Comparison of ENCODE assay signal across 15 mouse cellular contexts in genomic region chr6:47648316-47648715, GRCm38 (mm10). TPM values are rescaled to one million over a fixed set of nuclear protein-coding genes. Genes with fewer than 3 reads are reported as not detected.
DNase-seq lines count a peak whose midpoint lies in the region; ATAC-seq and TF ChIP-seq lines count a peak whose summit lies in the region.
"Had no signal": no experiment of that assay in that cellular context is flagged by ENCODE, and none has a peak within 500 bp of the region (broad histone marks: within the 10 kb centered on the region; RNA-seq: fewer than 3 reads in every experiment).

No protein-coding gene starts in this region.

- H3K27me3 ChIP-seq in cerebellum, adult 2 months (ENCODE audit: control insufficient read depth, insufficient read depth, low read length) = no peaks in the 10 kb centered on the region
- H3K27me3 ChIP-seq: hindbrain, embryonic 15.5 days had no signal

- no peak overlapping the region for H3K27ac ChIP-seq in cerebellum, adult 2 months (ENCODE audit: insufficient read depth, low read length)
- H3K27ac ChIP-seq: embryonic facial prominence, embryonic 15.5 days; forebrain, embryonic 12.5 days; hindbrain, embryonic 15.5 days; limb, embryonic 12.5 days; midbrain, embryonic 13.5 days had no signal

- no peak for ATAC-seq in monocyte, adult 5-6 weeks (replicated peaks; ENCODE audit: insufficient number of reproducible peaks, low FRiP score, low TSS enrichment, poor library complexity, severe bottlenecking)
- ATAC-seq: midbrain, embryonic 13.5 days had no signal

- no peak for TF ChIP-seq CTCF in lung, adult 2 months (IDR thresholded peaks at IDR 0.05; ENCODE audit: insufficient read depth, low read length)
- no peak for TF ChIP-seq CTCF in cerebellum, adult 2 months (IDR thresholded peaks at IDR 0.05; ENCODE audit: borderline replicate concordance, insufficient read depth, low read depth, low read length)

- DNase-seq in heart, adult 18-20 months = peak; percentile 1 to 9
- DNase-seq in heart, adult 8-10 months (ENCODE audit: low spot score) = no peak
- DNase-seq in lung, adult 2 months = peak; percentile 3
- DNase-seq in lung, postnatal 10 days = no peak
- peak; percentile 51 for DNase-seq in NIH3T3 (ENCODE audit: low read depth)
- DNase-seq in cerebellum, adult 2 months = peak; percentile 10 to 13
- DNase-seq: gastrocnemius, postnatal 25 days; kidney, adult 18-20 months; kidney, postnatal 36 days had no signal

- TF ChIP-seq POLR2A in lung, adult 2 months (IDR thresholded peaks at IDR 0.05; ENCODE audit: borderline replicate concordance, extremely low read depth, low read depth, low read length) = no peak
- no peak for TF ChIP-seq POLR2A in cerebellum, adult 2 months (IDR thresholded peaks at IDR 0.05; ENCODE audit: borderline replicate concordance, insufficient read depth, low read length)

- WGBS in lung, adult 2 months = 87% methylated on average over 7 of the region's 7 CpGs
- 86% methylated on average over 7 of the region's 7 CpGs for WGBS in cerebellum, adult 2 months

- H3K4me3 ChIP-seq in lung, adult 2 months (replicated peaks; ENCODE audit: extremely low read depth, low read depth, low read length) = no peak overlapping the region
- H3K4me3 ChIP-seq in cerebellum, adult 2 months (replicated peaks; ENCODE audit: insufficient read depth, low read depth, low read length) = no peak overlapping the region
- H3K4me3 ChIP-seq: embryonic facial prominence, embryonic 15.5 days; forebrain, embryonic 12.5 days; hindbrain, embryonic 15.5 days; limb, embryonic 12.5 days; midbrain, embryonic 13.5 days had no signal

- H3K4me1 ChIP-seq in lung, adult 2 months (ENCODE audit: control insufficient read depth, insufficient read depth, low read length) = no peaks in the 10 kb centered on the region
- no peaks in the 10 kb centered on the region for H3K4me1 ChIP-seq in cerebellum, adult 2 months (ENCODE audit: control insufficient read depth, insufficient read depth, low read length)
- H3K4me1 ChIP-seq: embryonic facial prominence, embryonic 15.5 days; forebrain, embryonic 12.5 days; hindbrain, embryonic 15.5 days; limb, embryonic 12.5 days; midbrain, embryonic 13.5 days had no signal

RNA-seq across cellular contexts. Expression of gene Ezh2, which starts 53.2 kb away (rescaled TPM):
- 1 to 10 TPM; 8.7 to 9.5 TPM for total RNA-seq in heart, adult 18-20 months (2021)
- total RNA-seq in heart, adult 8-10 months (2022) = 10 to 100 TPM in 1 of 4 experiments, 1 to 10 TPM in 3; 5.1 to 11.1 (median 8.1) TPM
- polyA plus RNA-seq in lung, adult 2 months (2012; rRNA removed) = 2.6 and 4.9 TPM in 2 replicates
- polyA plus RNA-seq in cerebellum, adult 2 months (2012; rRNA removed) = 24.3 and 24.4 TPM in 2 replicates
- total RNA-seq in monocyte, adult 5-6 weeks (2017) = 37.1 to 69.1 TPM (median 58.8 TPM) in 3 replicates

Comparison
In these comparisons a context has a peak if more than half of its experiments do, and no peak if none do; other contexts are left out.
1. DNase-seq: peak in heart, adult 18-20 months (2 of 2), lung, adult 2 months (single experiment), NIH3T3 (single experiment) and cerebellum, adult 2 months (2 of 2); none in heart, adult 8-10 months (single experiment) and lung, postnatal 10 days (single experiment).